In the genomic region with DNA sequence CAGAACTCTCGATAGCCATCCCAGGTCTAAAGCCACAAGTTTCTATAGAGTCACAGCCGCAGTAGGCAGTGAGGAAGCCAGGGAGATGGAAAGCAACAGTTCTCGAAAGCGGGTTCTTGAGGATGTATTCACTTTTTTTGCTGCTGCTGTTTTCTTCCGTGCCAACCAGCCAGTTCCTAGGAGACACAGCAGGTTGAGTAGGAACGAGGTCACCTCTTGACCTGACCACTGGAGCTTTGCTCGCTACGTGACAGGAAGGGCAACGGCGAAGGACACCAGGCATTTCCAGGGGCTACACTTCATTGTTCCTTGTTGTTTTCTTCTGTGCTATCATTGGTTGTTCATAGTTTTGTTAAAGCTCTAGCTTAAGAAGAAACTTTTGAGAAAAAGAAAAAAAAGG, we compare ENCODE assay signal across 20 mouse cellular contexts. TPM values are rescaled to one million over a fixed set of nuclear protein-coding genes. Genes with fewer than 3 reads are reported as not detected.
DNase-seq lines count a peak whose midpoint lies in the region; ATAC-seq and TF ChIP-seq lines count a peak whose summit lies in the region.
"Had no signal": no experiment of that assay in that cellular context is flagged by ENCODE, and none has a peak within 500 bp of the region (broad histone marks: within the 10 kb centered on the region; RNA-seq: fewer than 3 reads in every experiment).

No protein-coding gene starts in this region.

- no peak for ATAC-seq in heart, embryonic 16.5 days (replicated peaks; ENCODE audit: extremely low read depth, insufficient read depth, low FRiP score)
- ATAC-seq in liver, postnatal 0 days = no peak
- no peak for ATAC-seq in liver, embryonic 11.5 days (replicated peaks; ENCODE audit: low FRiP score)
- ATAC-seq in limb, embryonic 15.5 days (ENCODE audit: insufficient number of reproducible peaks, low FRiP score, low TSS enrichment, low read depth) = no peak
- ATAC-seq: forebrain, embryonic 16.5 days; inflammation-experienced regulatory T-cells, adult 6 months had no signal

- no peak for DNase-seq in gastrocnemius, adult 2 months
- DNase-seq in gastrocnemius, postnatal 36 days = no peak
- no peak for DNase-seq in heart, adult 8-10 months (ENCODE audit: low spot score)
- no peak for DNase-seq in liver, postnatal 0 days
- DNase-seq in liver, embryonic 11.5 days (ENCODE audit: low spot score) = no peak
- DNase-seq in cerebellum, postnatal 10 days = no peak
- DNase-seq: adrenal gland, postnatal 25 days; cerebellum, adult 18-20 months; cerebellum, postnatal 25 days; gastrocnemius, postnatal 14 days; kidney, postnatal 4 days; thymus, postnatal 25 days had no signal

- no peak overlapping the region for H3K4me2 ChIP-seq in heart, embryonic 16.5 days (ENCODE audit: low read depth, low read length)
- no peak overlapping the region for H3K4me2 ChIP-seq in liver, postnatal 0 days (ENCODE audit: low read depth, low read length)
- no peak overlapping the region for H3K4me2 ChIP-seq in liver, embryonic 11.5 days
- no peak overlapping the region for H3K4me2 ChIP-seq in limb, embryonic 15.5 days
- H3K4me2 ChIP-seq: hindbrain, embryonic 13.5 days; liver, embryonic 15.5 days had no signal

- H3K9ac ChIP-seq in heart, embryonic 16.5 days (ENCODE audit: low read length) = no peak overlapping the region
- no peak overlapping the region for H3K9ac ChIP-seq in liver, postnatal 0 days (replicated peaks)
- H3K9ac ChIP-seq in liver, embryonic 11.5 days (ENCODE audit: low read depth, low read length) = no peak overlapping the region
- no peak overlapping the region for H3K9ac ChIP-seq in limb, embryonic 15.5 days
- H3K9ac ChIP-seq: hindbrain, embryonic 13.5 days; liver, embryonic 15.5 days had no signal

- WGBS in heart, embryonic 16.5 days = 68% methylated on average over 10 of the region's 10 CpGs
- WGBS in liver, postnatal 0 days (ENCODE audit: insufficient replicate concordance) = 72% methylated on average over 10 of the region's 10 CpGs
- 80% methylated on average over 10 of the region's 10 CpGs for WGBS in liver, embryonic 11.5 days
- 72% methylated on average over 10 of the region's 10 CpGs for WGBS in limb, embryonic 15.5 days

- peaks cover 3% of the 10 kb centered on the region; the same call in 1 of the 2 replicates for H3K4me1 ChIP-seq in heart, embryonic 16.5 days (ENCODE audit: control insufficient read depth, insufficient read depth, low read length)
- peaks cover 7% of the 10 kb centered on the region for H3K4me1 ChIP-seq in liver, postnatal 0 days (ENCODE audit: insufficient read depth)
- H3K4me1 ChIP-seq in liver, embryonic 11.5 days (replicated peaks; ENCODE audit: control insufficient read depth, insufficient read depth, low read length) = no peaks in the 10 kb centered on the region
- H3K4me1 ChIP-seq in limb, embryonic 15.5 days = no peaks in the 10 kb centered on the region
- H3K4me1 ChIP-seq: hindbrain, embryonic 13.5 days; liver, embryonic 15.5 days had no signal

- H3K4me3 ChIP-seq in gastrocnemius, adult 2 months = no peak overlapping the region
- H3K4me3 ChIP-seq in heart, embryonic 16.5 days (ENCODE audit: low read length) = no peak overlapping the region
- H3K4me3 ChIP-seq in liver, postnatal 0 days (ENCODE audit: low read depth, low read length) = no peak overlapping the region
- H3K4me3 ChIP-seq in liver, embryonic 11.5 days (ENCODE audit: low read depth, low read length) = no peak overlapping the region
- no peak overlapping the region for H3K4me3 ChIP-seq in limb, embryonic 15.5 days
- H3K4me3 ChIP-seq: forebrain, embryonic 10.5 days; hindbrain, embryonic 13.5 days; liver, embryonic 15.5 days had no signal

- TF ChIP-seq EP300 in liver, postnatal 0 days (IDR thresholded peaks at IDR 0.05; ENCODE audit: low read depth) = no peak

- TF ChIP-seq CTCF in gastrocnemius, adult 2 months (IDR thresholded peaks at IDR 0.05) = no peak
- TF ChIP-seq CTCF in liver, postnatal 0 days (IDR thresholded peaks at IDR 0.05; ENCODE audit: low read depth) = no peak

- no peaks in the 10 kb centered on the region for H3K9me3 ChIP-seq in heart, embryonic 16.5 days (replicated peaks; ENCODE audit: control insufficient read depth, low read length)
- H3K9me3 ChIP-seq in liver, postnatal 0 days (ENCODE audit: low read length) = no peaks in the 10 kb centered on the region
- H3K9me3 ChIP-seq in liver, embryonic 11.5 days (ENCODE audit: control insufficient read depth, low read length) = no peaks in the 10 kb centered on the region
- H3K9me3 ChIP-seq in limb, embryonic 15.5 days = no peaks in the 10 kb centered on the region
- H3K9me3 ChIP-seq: forebrain, embryonic 10.5 days; hindbrain, embryonic 13.5 days; liver, embryonic 15.5 days had no signal

- H3K27me3 ChIP-seq in heart, embryonic 16.5 days (ENCODE audit: control insufficient read depth, insufficient read depth, low read length) = no peaks in the 10 kb centered on the region
- H3K27me3 ChIP-seq in liver, postnatal 0 days (ENCODE audit: insufficient read depth, low read length) = no peaks in the 10 kb centered on the region
- H3K27me3 ChIP-seq in liver, embryonic 11.5 days (replicated peaks; ENCODE audit: control insufficient read depth, insufficient read depth, low read length) = no peaks in the 10 kb centered on the region
- no peaks in the 10 kb centered on the region for H3K27me3 ChIP-seq in limb, embryonic 15.5 days
- H3K27me3 ChIP-seq: hindbrain, embryonic 13.5 days; liver, embryonic 15.5 days had no signal

- peak overlapping the region; percentile 3; the same call in 1 of the 2 replicates for H3K27ac ChIP-seq in gastrocnemius, adult 2 months
- peak overlapping the region; percentile 52; the same call in 1 of the 2 replicates for H3K27ac ChIP-seq in heart, embryonic 16.5 days (ENCODE audit: low read length)
- 0 out of 2 replicates have a peak overlapping the region, but pooled peaks have one; percentile 4 for H3K27ac ChIP-seq in liver, postnatal 0 days (ENCODE audit: low read depth)
- H3K27ac ChIP-seq in liver, embryonic 11.5 days (ENCODE audit: low read depth, low read length) = no peak overlapping the region
- 0 out of 2 replicates have a peak overlapping the region, but pooled peaks have one; percentile 17 for H3K27ac ChIP-seq in limb, embryonic 15.5 days
- H3K27ac ChIP-seq: forebrain, embryonic 10.5 days; hindbrain, embryonic 13.5 days; liver, embryonic 15.5 days; macrophage had no signal

- intact Hi-C loops in gastrocnemius, adult 2 months (cut with DNase I) = no loop called here
- intact Hi-C loops in gastrocnemius, postnatal 36 days (cut with DNase I) = loop anchor here (5.0 kb wide), 2 partner anchors 43 to 177 kb away; partner anchors contain the start of gene Fez2

- peaks cover 13% of the 10 kb centered on the region for H3K36me3 ChIP-seq in heart, embryonic 16.5 days (ENCODE audit: control insufficient read depth, insufficient read depth)
- peaks cover 10% of the 10 kb centered on the region for H3K36me3 ChIP-seq in liver, postnatal 0 days (replicated peaks; ENCODE audit: insufficient read depth, low read length)
- H3K36me3 ChIP-seq in liver, embryonic 11.5 days (ENCODE audit: control insufficient read depth, insufficient read depth, low read length) = peaks cover 5% of the 10 kb centered on the region
- peaks cover 37% of the 10 kb centered on the region for H3K36me3 ChIP-seq in limb, embryonic 15.5 days

RNA-seq across cellular contexts. Expression of gene Fez2, which starts 43.2 kb away (rescaled TPM):
- 10 to 100 TPM; 58.2 to 65.3 TPM for total RNA-seq in gastrocnemius, adult 2 months (2021)
- 10 to 100 TPM; 52.8 to 64.7 TPM for total RNA-seq in gastrocnemius, postnatal 36 days (2021)
- 55.4 and 62.9 TPM in 2 replicates for polyA plus RNA-seq in heart, embryonic 16.5 days (2015; fragmentation: Nextera tagmentation; extraction: Ambion mirVana)
- total RNA-seq in heart, adult 8-10 months (2022) = 10 to 100 TPM; 77.0 to 92.6 (median 86.4) TPM
- 17.3 and 20.3 TPM in 2 replicates for polyA plus RNA-seq in liver, postnatal 0 days (2015; fragmentation: Nextera tagmentation; extraction: Ambion mirVana)
- 30.9 and 33.3 TPM in 2 replicates for polyA plus RNA-seq in liver, embryonic 11.5 days (2014; fragmentation: Nextera tagmentation; extraction: Ambion mirVana)
- 38.7 and 41.7 TPM in 2 replicates for polyA plus RNA-seq in limb, embryonic 15.5 days (2015; fragmentation: Nextera tagmentation; extraction: Ambion mirVana)
